Mouse (Mus musculus) adrenal gland, adult 18-20 months (tissue): ENCODE data around the gene Per1. TPM values are rescaled to one million over a fixed set of nuclear protein-coding genes. Genes with fewer than 3 reads are reported as not detected.

Experiments
- DNase-seq, 2 experiments: peaks; one replicate each; pipeline ENCODE4 v3.0.0; 2021 to 2022; ENCODE audit warnings: low spot score in 2 of 2
- total RNA-seq, 2 experiments: library from RNA; stranded (reverse); gene quantifications; 1 replicate in 1 of 2; 2 replicates in 1 of 2; pipeline ENCODE4 v1.2.3; 2021

Gene Per1
- total RNA-seq, 2 experiments from 2014 or later: 66.6 to 77.7 TPM

DNA sequence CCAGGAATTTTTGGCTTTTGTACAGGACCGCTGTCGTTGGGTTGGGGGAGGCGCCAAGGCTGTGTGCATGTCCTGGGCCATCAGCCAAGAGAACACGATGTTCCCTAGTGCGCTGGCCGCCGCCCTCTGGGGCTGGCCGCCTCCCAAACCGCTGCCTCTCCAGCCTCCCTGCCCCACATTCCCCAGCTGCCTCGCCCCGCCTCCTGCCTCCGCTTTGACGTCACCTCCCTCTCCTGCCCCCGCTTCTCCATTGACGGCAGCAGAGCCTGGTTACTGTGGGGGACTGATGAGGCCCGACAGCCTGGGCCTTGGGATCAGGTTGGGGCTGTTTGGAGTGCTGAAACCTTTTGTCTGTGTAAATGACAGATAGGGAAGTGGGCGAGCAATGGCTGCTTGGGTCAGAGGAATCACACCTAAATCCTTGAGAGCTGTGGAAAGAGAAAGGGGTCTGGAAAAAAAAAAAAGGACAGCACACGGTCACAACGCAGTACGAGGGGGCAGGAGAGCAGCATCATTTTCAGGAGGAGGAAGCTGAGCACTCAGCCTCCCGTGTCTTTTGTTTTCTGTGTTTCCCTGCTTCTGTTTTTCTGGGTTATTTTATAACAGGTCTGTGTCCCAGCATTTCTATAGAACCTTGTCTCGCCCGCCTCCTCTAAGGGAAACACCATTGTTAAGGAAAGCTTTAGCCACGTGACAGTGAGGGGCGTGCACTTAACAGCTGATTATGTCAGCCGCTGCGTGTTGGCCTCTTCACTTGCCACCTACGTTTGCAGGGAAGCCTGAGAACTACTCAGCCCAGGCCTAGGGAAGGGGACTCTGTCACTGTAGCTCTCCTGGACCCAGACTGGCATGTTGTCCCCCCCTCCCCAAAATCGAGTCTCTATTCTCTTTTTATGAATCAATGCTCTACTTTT lies 2.2 kb downstream of the Per1 start:
- DNase-seq: peak; percentile 99

DNA sequence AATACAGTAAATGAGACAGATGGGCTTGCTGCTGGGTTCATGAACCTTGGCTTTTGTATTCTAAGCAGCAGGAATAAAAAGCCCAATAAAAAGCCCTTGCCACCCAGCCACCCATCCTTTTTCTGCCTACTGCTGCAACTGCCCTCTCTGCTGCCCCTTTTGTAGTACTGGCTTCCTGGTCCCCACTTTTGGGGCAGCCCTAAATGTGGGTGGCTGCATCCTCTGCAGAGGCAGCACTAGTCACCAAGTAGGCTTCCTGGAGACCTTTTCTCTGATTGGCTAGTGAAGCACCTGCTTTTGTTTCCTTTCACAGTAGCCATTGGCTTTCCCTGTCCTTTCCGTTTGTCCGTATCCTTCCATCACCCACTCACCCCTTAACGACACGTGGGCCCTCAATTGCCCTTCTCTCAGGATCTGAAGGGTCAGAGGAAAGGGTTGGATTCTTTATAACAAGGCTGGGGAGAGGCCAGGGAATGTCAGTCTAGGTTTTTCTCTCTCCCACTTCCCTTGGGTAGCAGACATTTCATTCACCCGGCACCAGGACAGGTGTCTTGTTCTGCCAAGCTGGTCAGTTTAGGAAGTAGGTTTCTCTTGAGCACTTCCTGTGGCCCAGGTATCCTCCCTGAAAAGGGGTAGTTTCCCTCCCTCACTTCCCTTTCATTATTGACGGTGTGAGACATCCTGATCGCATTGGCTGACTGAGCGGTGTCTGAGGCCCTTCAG lies 3.2 kb downstream of the Per1 start:
- peak in 1 of 2 experiments; percentile 25 for DNase-seq

DNA sequence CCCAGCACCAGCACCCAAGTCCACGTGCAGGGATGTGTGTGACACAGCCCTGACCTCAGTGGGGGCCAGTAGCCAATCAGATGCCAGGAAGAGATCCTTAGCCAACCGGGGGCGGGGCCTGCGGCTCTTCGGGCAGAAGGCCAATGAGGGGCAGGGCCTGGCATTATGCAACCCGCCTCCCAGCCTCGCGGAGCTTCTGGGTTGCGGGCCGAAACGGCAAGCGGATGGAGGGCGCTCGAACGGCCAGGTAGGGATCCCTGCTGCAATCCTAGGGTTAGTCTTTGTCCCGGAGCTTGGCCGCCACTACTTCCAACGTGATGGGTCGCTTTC lies 3.7 kb downstream of the Per1 start:
- DNase-seq: peak; percentile 98

DNA sequence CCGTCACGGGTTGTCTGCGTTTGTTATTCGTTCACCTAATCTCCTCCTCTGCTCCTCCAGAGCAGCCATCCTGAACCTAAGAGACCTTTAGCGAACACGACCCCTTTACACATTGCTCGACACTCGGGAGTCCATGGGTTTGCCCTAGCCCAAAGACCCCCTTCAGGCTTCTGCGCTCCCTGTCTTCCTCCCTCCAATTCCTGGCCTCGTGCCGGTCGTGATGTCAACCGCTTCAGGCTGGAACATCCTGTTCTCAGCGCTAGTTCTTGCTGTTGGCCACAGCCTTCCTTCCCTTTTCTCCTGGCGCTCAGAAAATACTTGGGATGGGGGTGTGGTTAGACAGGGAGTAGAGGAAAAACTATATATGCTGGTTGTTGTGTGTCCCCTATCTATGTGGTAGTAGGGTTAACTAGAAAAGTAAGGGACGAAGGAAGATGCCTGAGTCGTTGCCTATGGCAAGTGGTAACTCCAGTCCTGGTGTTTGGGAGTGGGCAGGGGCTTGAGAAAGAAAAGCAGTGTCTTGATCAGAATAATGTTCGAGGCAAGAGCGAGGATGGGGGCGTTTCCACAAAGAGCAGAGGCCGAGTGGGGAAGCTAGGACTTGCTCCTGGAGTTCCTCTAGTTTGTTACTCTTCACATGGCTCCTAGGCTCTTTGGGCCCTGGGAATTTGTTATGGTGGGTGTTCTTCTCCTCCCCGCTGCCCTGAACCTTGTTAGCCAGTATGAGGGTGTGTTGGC lies 4.3 kb downstream of the Per1 start:
- peak; percentile 71 to 82 for DNase-seq

DNA sequence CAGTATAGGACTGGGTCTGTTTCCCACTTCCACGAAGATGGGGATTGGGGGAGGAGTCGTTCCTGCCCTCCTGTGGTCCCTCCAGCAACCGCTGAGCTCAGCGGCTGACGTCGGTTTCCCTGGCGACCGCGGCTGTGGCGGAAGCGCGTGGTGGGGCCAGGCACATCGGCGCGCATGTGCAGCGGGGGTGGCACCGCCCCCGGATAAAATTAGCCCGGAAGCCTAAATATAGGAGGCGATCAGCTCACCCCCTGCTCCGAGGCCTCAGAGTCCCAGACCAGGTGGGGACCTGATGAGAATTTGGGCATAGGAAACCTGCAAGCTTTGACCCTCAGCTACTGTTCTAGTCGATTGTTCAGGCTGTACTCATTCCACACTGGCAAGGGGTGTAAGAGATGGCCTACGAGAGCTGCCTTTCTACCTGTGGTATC lies 4.9 kb downstream of the Per1 start:
- peak; percentile 90 to 93 for DNase-seq

DNA sequence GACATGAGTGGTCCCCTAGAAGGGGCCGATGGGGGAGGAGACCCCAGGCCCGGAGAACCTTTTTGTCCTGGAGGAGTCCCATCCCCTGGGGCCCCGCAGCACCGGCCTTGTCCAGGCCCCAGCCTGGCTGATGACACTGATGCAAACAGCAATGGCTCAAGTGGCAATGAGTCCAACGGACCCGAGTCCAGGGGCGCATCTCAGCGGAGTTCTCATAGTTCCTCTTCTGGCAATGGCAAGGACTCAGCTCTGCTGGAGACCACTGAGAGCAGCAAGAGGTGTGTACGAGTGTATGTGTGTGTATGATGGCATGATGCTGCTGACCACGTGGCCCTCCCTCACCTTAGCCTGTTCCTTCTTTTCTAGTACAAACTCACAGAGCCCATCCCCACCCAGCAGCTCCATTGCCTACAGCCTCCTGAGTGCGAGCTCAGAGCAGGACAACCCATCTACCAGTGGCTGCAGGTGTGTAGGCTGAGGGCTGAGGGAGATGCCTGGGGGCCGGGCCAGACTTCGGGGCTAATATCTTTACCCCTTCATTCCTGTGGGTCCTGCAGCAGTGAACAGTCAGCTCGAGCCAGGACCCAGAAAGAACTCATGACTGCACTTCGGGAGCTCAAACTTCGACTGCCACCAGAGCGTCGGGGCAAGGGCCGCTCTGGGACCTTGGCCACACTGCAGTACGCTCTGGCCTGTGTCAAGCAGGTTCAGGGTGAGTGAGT lies 5.8 kb downstream of the Per1 start:
- DNase-seq: peak in 1 of 2 experiments; percentile 37

DNA sequence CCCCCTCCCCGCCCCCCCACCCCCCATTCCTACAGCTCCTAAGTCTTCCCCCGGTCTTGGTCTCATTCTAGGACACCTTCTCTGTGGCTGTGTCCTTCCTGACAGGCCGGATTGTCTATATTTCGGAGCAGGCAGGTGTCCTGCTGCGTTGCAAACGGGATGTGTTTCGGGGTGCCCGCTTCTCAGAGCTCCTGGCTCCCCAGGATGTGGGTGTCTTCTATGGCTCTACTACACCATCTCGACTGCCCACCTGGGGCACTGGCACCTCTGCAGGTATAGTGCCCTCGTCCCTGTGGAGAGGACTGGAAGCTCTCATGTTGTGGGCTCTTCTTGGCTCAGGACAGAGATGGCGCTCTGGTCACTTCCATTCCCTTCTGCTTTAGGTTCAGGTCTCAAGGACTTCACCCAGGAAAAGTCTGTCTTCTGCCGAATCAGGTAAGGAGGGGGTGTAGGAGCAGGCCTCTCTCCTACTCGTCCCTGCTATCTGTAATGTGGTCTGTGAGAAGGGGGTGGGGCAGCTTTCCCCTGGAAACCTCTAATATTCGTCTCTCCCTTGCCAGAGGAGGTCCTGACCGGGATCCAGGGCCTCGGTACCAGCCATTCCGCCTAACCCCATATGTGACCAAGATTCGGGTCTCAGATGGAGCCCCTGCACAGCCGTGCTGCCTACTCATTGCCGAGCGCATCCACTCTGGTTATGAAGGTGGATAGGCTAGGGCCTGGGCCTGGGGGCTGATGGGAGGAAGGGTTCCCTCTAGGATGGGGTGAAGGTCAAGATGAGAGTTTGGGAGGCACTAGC lies 6.8 kb downstream of the Per1 start:
- DNase-seq: peak in 1 of 2 experiments; percentile 27

DNA sequence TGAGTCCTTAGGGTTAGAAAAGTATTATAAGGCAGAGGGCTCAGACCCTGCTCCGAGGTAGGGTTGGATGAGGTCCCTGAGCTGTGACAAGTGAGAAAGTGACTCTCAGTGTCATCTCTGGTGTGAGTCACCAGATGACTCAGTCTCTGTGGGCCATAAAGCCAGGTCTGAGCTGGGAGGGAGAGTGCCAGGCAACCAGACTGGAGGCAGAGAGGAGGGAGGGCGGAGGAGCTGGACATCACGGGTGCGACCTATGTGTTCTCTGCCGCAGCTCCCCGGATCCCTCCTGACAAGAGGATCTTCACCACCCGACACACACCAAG lies 7.3 kb downstream of the Per1 start:
- DNase-seq: peak; percentile 33 to 60

DNA sequence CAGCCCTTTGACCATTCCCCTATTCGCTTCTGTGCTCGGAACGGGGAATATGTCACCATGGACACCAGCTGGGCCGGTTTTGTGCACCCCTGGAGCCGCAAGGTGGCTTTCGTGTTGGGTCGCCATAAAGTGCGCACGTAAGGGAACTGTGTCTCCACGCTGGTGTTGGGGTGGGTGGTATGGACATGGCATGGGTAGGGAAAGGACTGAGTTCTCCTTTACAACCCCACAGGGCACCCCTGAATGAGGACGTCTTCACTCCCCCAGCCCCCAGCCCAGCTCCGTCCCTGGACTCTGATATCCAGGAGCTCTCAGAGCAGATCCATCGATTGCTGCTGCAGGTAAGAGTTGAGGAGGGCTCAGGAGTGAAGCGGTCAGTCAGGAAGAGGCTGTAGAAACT lies 8.1 kb downstream of the Per1 start:
- DNase-seq: peak in 1 of 2 experiments; percentile 22

DNA sequence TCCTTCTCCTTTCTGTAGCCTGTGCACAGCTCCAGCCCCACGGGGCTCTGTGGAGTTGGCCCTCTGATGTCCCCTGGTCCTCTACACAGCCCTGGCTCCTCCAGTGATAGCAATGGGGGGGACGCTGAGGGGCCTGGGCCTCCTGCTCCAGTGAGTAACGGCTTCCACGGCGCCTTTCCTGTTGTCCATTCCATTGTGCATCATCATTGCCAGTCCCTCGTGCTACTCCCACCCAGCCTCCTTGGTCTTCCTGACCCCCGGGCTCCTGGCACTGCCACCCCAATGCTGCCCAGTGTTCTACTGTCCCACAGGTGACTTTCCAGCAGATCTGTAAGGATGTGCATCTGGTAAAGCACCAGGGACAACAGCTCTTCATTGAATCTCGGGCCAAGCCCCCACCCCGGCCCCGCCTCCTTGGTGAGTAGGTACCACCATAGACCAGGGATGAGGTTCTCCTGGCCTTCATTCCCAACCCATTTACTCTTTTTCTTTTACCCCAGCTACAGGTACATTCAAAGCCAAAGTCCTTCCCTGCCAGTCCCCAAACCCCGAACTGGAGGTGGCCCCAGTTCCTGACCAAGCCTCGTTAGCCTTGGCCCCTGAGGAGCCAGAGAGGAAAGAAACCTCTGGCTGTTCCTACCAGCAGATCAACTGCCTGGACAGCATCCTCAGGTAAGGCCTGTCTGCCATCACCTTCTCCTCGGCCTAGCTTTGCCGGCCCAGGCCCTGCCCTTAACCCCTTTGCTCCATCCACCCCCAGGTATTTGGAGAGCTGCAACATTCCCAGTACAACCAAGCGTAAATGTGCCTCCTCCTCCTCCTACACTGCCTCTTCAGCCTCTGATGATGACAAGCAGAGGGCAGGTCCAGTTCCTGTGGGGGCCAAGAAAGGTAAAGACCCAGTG lies 8.8 kb downstream of the Per1 start:
- peak in 1 of 2 experiments; percentile 22 for DNase-seq

DNA sequence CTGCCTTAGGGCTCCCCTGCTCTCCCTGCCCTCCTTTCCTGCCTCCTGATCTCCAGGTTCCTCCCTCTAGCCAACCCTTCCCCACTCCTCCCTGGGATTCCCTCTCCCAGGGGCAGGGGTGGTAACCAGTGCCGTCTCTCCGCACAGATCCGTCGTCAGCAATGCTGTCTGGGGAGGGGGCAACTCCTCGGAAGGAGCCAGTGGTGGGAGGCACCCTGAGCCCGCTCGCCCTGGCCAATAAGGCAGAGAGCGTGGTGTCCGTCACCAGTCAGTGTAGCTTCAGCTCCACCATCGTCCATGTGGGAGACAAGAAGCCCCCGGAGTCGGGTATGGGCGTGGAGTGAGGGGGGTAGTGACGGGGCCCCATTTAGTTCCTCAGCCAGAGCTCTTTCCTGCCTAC lies 9.5 kb downstream of the Per1 start:
- DNase-seq: peak in 1 of 2 experiments; percentile 21

DNA sequence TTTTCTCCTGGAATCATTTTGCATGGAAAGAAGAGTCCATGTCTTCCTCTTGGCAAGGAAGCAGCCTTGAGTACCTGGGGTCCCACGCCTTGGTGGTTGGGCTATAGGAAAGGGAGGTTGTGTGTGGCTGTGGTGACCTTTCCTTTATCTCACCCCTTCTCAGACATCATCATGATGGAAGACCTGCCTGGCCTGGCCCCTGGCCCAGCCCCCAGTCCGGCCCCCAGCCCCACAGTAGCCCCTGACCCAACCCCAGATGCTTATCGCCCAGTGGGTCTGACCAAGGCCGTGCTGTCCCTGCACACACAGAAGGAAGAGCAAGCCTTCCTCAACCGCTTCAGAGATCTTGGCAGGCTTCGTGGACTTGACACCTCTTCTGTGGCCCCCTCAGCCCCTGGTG lies 10.2 kb downstream of the Per1 start:
- peak in 1 of 2 experiments; percentile 14 for DNase-seq

DNA sequence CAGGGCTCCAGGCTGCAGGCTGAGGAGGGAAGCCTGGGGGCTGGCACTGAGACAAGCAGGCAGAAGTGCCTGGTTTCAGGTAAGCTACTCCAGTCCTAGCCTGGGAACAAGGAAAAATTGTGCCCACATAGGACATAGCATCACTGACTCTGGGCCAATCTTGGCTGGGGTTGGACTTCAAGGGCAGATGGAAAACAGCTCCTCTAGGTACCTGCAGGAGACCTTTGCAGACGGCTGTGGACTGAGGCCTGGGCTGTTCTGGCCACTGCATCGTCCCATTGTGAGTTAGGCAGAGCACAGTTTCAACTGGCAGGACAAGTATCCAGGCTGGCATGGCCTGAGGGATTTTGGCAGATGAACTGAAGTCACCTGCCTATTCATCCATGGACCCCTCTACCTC lies 10.8 kb downstream of the Per1 start:
- DNase-seq: no peak

DNA sequence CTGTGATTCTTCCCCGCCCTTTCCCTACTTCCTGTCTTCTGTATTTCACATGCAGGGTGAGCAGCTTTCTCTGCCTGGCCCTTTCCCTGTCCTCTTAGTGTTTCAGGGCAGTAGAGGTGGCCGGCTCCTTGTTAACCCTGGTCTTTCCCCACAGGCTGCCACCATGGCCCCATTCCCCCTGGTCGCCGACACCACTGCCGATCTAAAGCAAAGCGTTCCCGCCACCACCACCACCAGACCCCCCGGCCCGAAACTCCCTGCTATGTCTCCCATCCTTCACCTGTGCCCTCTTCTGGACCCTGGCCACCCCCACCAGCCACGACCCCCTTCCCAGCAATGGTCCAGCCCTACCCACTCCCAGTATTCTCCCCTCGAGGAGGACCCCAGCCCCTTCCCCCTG lies 11.3 kb downstream of the Per1 start:
- peak in 1 of 2 experiments; percentile 21 for DNase-seq

DNA sequence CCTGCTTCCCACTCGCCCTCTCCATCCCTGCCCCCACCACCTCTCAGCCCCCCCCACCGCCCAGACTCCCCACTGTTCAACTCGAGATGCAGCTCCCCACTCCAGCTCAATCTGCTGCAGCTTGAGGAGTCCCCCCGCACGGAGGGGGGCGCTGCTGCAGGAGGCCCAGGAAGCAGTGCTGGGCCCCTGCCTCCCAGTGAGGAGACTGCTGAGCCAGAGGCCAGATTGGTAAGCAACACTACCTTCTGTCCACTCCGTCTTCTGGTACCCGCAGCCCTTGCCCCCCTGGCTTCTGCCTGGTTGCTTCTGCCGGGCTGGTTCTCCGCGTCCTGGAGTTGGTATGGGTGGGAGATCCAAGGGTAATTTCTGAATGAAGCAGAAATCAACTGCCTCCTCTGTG lies 11.8 kb downstream of the Per1 start:
- peak in 1 of 2 experiments; percentile 17 for DNase-seq

DNA sequence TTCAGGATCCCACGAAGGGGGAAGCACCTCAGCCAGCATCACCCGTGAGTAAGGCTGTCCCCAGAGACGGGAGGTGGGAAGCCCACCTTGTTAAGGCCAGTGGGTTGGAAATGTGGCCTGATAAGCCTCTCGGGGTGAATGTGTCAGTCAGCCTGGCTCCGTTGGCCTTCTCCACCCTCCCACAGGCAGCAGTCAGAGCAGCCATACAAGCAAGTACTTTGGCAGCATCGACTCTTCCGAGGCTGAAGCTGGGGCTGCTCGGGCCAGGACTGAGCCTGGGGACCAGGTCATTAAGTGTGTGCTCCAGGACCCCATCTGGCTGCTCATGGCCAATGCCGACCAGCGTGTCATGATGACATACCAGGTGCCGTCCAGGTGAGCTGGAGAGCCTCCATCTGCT lies 12.7 kb downstream of the Per1 start:
- peak in 1 of 2 experiments; percentile 21 for DNase-seq

DNA sequence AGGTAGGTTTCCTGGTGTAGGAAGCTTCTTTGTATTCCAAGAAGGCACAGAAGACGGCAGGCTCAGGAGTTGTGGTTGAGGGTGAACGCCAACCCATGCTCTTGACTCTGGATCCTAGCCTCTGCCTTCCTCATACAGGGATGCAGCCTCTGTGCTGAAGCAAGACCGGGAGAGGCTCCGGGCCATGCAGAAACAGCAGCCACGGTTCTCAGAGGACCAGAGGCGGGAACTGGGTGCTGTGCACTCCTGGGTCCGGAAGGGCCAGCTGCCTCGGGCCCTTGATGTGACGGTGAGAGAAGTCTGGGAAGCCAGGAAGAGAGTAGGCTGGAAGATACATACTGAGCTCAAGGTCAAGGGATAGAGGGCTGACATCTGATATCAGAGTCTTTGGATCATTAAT lies 13.2 kb downstream of the Per1 start:
- DNase-seq: peak in 1 of 2 experiments; percentile 23

DNA sequence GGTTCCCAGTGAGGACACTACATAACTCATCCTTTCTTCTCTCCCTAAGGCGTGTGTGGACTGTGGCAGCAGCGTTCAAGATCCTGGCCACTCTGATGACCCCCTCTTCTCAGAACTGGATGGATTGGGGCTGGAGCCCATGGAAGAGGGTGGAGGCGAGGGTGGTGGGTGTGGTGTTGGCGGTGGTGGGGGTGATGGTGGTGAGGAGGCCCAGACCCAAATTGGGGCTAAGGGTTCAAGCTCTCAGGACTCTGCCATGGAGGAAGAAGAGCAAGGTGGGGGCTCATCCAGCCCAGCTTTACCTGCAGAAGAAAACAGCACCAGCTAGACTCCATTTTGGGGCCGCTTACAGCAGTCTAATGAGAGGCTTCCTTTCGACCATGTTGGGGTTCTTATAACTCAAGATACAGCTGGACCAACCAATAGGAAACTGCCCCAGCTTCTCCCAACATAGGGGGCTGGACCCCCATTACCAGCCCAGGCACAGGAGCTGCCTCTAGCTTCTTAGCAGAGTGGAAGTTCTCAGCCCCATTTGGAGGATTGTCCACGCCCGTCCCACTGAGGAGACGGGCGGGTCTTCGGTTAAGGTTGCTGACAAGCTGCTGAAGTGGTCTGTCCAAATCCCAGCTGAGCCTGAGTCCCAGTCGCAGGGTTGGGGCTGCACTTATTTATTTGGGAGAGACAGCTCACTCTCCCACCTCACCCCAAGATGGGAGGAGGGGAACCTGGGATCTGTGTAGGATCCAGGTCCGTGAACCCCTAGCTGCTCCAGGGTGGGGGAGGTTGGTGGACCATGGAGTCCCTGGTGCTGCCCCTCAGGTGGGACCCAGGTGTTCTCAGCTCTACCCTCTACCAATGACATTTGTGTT lies 14.2 kb downstream of the Per1 start:
- peak in 1 of 2 experiments; percentile 20 for DNase-seq
